Mouse (Mus musculus) gastrocnemius, adult 8-10 months (tissue): ENCODE measurements around the gene Sh3rf1. TPM values are rescaled to one million over a fixed set of nuclear protein-coding genes. Genes with fewer than 3 reads are reported as not detected.

Experiments
- DNase-seq, 2 experiments: peaks; one replicate each; pipeline ENCODE4 v3.0.0; 2022; ENCODE audit warnings: low spot score in 2 of 2
- total RNA-seq, 4 experiments: library from RNA; stranded (reverse); gene quantifications; 2 replicates each; pipeline ENCODE4 v1.2.4; 2022

The Sh3rf1 gene
- total RNA-seq, 4 experiments from 2014 or later = 1.3 to 1.8 (median 1.4) TPM

GRCm38 (mm10) chr8:61420166-61420565 is 196.5 kb downstream of the Sh3rf1 start:
- no peak for DNase-seq

- DNase-seq = no peak
These were observed 197.9 kb downstream of the Sh3rf1 start for GRCm38 (mm10) chr8:61421606-61422005.

GRCm38 (mm10) chr8:61425125-61425524 is 201.5 kb downstream of the Sh3rf1 start:
- DNase-seq = no peak

GRCm38 (mm10) chr8:61426072-61426471 is 202.4 kb downstream of the Sh3rf1 start:
- DNase-seq = no peak

- DNase-seq = no peak
These were observed 203.0 kb downstream of the Sh3rf1 start for GRCm38 (mm10) chr8:61426671-61427070.

- no peak for DNase-seq
These were observed 204.4 kb downstream of the Sh3rf1 start for GRCm38 (mm10) chr8:61427916-61428681.

- no peak for DNase-seq
These were observed 205.3 kb downstream of the Sh3rf1 start for GRCm38 (mm10) chr8:61428821-61429482.

- no peak for DNase-seq
These were observed 211.8 kb downstream of the Sh3rf1 start for GRCm38 (mm10) chr8:61435481-61435880.

- no peak for DNase-seq
These were observed 212.5 kb downstream of the Sh3rf1 start for GRCm38 (mm10) chr8:61436147-61436546.

- DNase-seq = no peak
These were observed 213.1 kb downstream of the Sh3rf1 start for GRCm38 (mm10) chr8:61436586-61437304.

- no peak for DNase-seq
These were observed 213.6 kb downstream of the Sh3rf1 start for GRCm38 (mm10) chr8:61437305-61437605.

GRCm38 (mm10) chr8:61442988-61443387 is 219.3 kb downstream of the Sh3rf1 start:
- DNase-seq = no peak

GRCm38 (mm10) chr8:61444358-61444757 is 220.7 kb downstream of the Sh3rf1 start:
- DNase-seq = no peak

Other genes starting within 250 kb of the Sh3rf1 start
- gene Clcn3, start 240.6 kb upstream of the Sh3rf1 start, total RNA-seq = 10 to 100 TPM; 34.5 to 37.8 (median 35.6) TPM
- 1 to 10 TPM; 2.7 to 4.8 (median 3.7) TPM for gene Nek1, start 230.7 kb upstream of the Sh3rf1 start, total RNA-seq